Mouse (Mus musculus): ENCODE results near the gene Wasf3. TPM values are rescaled to one million over a fixed set of nuclear protein-coding genes. Genes with fewer than 3 reads are reported as not detected.

Gene Wasf3
- total RNA-seq (2023) = not detected

DNA sequence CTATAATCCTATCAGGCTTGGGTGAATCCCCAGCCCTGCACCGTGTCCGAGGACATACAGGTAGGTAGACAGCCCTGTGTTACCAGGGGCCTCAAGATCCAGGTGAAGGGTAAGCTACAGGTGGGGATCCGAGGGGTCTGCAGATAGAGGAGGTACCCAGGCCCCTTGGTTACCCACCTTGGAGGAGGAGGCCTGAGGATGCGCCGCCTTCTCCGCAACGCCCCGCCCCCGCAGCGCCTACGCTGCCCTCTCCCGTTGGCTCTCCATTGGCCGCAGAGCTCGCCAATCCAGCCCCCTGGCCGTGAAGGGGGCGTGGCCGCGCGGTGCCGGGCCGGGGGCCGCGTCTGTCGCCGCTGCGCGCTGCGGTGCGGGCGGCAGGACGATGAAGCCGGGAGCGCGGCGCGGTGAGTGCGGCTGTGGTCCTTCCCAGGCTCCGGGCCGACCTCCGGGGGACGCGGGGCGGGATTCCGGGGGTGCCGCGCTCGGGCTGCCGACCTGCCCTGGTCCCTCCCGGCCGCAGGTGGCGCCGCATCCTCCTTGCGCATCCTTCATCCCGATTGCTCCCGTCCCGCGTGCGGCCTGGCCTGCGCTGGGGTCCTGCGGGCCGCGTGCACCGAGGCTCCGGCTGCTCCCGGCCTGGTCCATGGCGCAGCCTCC, at the start of gene Wasf3:
Gene Wasf3, plus strand, starts transcription at position 51 of the 657 bp plus-strand sequence.

DNA sequence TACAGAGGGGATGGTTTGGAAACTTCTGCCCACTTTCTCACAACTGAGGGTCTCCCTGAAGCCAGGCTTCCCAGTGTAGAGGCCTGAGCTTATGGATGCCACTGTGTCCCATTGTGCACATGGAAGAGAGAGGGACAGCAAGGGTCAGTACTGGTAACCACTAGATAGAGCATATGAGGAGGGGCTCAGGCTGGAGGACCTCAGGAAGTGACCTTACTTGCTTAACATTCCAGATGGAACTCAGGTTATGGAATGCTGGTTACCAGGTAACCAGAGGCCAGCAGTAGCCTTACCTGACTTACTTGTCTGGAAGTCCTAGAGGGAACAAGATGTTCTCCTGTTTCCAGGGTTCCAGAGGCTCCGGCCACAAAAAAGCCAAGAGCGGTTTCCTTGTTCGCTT, 96.9 kb downstream of the Wasf3 start, which contains the start of gene Gm6408:
Gene Gm6408, plus strand, starts transcription at position 301 of the 400 bp plus-strand sequence.

DNA sequence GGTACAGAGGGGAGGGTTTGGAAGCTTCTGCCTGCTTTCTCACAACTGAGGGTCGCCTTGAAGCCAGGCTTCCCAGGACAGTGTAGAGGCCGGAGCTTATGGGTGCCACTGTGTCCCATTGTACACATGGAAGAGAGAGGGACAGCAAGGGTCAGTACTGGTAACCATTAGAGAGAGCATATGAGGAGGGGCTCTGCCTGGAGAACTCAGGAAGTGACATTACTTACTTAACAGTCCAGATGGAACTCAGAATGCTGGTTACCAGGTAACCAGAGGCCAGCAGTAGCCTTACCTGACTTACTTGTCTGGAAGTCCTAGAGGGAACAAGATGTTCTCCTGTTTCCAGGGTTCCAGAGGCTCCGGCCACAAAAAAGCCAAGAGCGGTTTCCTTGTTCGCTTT, 106.3 kb downstream of the Wasf3 start, which contains the start of gene Gm6370:
Gene Gm6370, plus strand, starts transcription at position 301 of the 400 bp plus-strand sequence.

DNA sequence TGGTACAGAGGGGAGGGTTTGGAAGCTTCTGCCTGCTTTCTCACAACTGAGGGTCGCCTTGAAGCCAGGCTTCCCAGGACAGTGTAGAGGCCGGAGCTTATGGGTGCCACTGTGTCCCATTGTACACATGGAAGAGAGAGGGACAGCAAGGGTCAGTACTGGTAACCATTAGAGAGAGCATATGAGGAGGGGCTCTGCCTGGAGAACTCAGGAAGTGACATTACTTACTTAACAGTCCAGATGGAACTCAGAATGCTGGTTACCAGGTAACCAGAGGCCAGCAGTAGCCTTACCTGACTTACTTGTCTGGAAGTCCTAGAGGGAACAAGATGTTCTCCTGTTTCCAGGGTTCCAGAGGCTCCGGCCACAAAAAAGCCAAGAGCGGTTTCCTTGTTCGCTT, 117.3 kb downstream of the Wasf3 start, which contains the start of gene 4930449I24Rik:
Gene 4930449I24Rik, plus strand, starts transcription at position 301 of the 400 bp plus-strand sequence.

DNA sequence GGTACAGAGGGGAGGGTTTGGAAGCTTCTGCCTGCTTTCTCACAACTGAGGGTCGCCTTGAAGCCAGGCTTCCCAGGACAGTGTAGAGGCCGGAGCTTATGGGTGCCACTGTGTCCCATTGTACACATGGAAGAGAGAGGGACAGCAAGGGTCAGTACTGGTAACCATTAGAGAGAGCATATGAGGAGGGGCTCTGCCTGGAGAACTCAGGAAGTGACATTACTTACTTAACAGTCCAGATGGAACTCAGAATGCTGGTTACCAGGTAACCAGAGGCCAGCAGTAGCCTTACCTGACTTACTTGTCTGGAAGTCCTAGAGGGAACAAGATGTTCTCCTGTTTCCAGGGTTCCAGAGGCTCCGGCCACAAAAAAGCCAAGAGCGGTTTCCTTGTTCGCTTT, 129.0 kb downstream of the Wasf3 start, which contains the start of gene Gm3402:
Gene Gm3402, plus strand, starts transcription at position 301 of the 400 bp plus-strand sequence.

Other genes with a start within 250 kb of the Wasf3 start
- not detected for gene Gm5565, start 224.4 kb upstream of the Wasf3 start, total RNA-seq (2023)
- gene Gm6309, start 214.3 kb upstream of the Wasf3 start, total RNA-seq (2023) = not detected
- gene 1700001J03Rik, start 199.7 kb upstream of the Wasf3 start, total RNA-seq (2023) = 2.6 TPM
- 48.2 TPM for gene Rnf6, start 163.4 kb upstream of the Wasf3 start, total RNA-seq (2023)
- gene Cdk8, start 153.8 kb upstream of the Wasf3 start, total RNA-seq (2023) = 63.6 TPM
- gene Gm6408, start 97.0 kb downstream of the Wasf3 start, total RNA-seq (2023) = not detected
- gene Gm6370, start 106.4 kb downstream of the Wasf3 start, total RNA-seq (2023) = not detected
- gene 4930449I24Rik, start 117.4 kb downstream of the Wasf3 start, total RNA-seq (2023) = not detected
- gene Gm3402, start 129.1 kb downstream of the Wasf3 start, total RNA-seq (2023) = not detected
- gene Gm3404, start 140.8 kb downstream of the Wasf3 start, total RNA-seq (2023) = not detected
- gene Gm3409, start 152.7 kb downstream of the Wasf3 start, total RNA-seq (2023) = not detected
- gene Gm3415, start 171.2 kb downstream of the Wasf3 start, total RNA-seq (2023) = not detected
- not detected for gene Gpr12, start 200.3 kb downstream of the Wasf3 start, total RNA-seq (2023)

All from CD4-positive naive resting alpha-beta T cell, adult 57 days (primary cell).